Mouse (Mus musculus) liver, postnatal 0 days (tissue): ENCODE data around the gene Apba1. TPM values are rescaled to one million over a fixed set of nuclear protein-coding genes. Genes with fewer than 3 reads are reported as not detected.

Experiments used
- ATAC-seq: fragments of 200-750 bp; cut with Nextera tagmentation; 2 replicates; pipeline ENCODE4 v1.8.0; 2017; ENCODE audit warnings: mild to moderate bottlenecking, moderate library complexity
- DNase-seq: peaks from one replicate; pipeline ENCODE4 v3.0.0-alpha.2; 2016
- H3K27ac ChIP-seq: fragments of 300-500 bp; sonication (generic); 2 replicates; pipeline ENCODE4 v1.5.1; 2014; ENCODE audit warnings: antibody characterized with exemption, moderate library complexity, mild to moderate bottlenecking, low read depth
- H3K27me3 ChIP-seq: fragments of 300-500 bp; sonication (generic); 2 replicates; pipeline ENCODE4 v1.6.1; 2014; ENCODE audit warnings: low read length, control low read depth, mixed read lengths; ENCODE audit not compliant: insufficient read depth
- H3K36me3 ChIP-seq: fragments of 300-500 bp; sonication (generic); replicated peaks from 2 replicates; pipeline ENCODE4 v1.6.1; 2014; ENCODE audit warnings: mild to moderate bottlenecking, control low read depth, low read length, moderate library complexity, mixed read lengths; ENCODE audit not compliant: insufficient read depth
- H3K4me1 ChIP-seq: fragments of 300-500 bp; sonication (generic); 2 replicates; pipeline ENCODE4 v1.6.1; 2014; ENCODE audit warnings: antibody characterized with exemption, mild to moderate bottlenecking, control low read depth; ENCODE audit not compliant: insufficient read depth
- H3K4me2 ChIP-seq: fragments of 300-500 bp; sonication (generic); 2 replicates; pipeline ENCODE4 v1.6.1; 2014; ENCODE audit warnings: low read depth, mild to moderate bottlenecking, low read length, moderate library complexity, mixed read lengths
- H3K4me3 ChIP-seq: fragments of 300-500 bp; sonication (generic); 2 replicates; pipeline ENCODE4 v1.5.1; 2014; ENCODE audit warnings: low read depth, low read length
- H3K9ac ChIP-seq: fragments of 300-500 bp; sonication (generic); replicated peaks from 2 replicates; pipeline ENCODE4 v1.6.1; 2014; ENCODE audit warnings: mild to moderate bottlenecking, moderate library complexity
- H3K9me3 ChIP-seq: fragments of 300-500 bp; sonication (generic); 2 replicates; pipeline ENCODE4 v1.6.1; 2016; ENCODE audit warnings: mild to moderate bottlenecking, control low read depth, low read length, mixed read lengths
- CTCF ChIP-seq: sonication (generic); IDR thresholded peaks from 2 replicates; pipeline ENCODE4 v1.5.1; 2016; ENCODE audit warnings: antibody characterized with exemption, low read depth
- EP300 ChIP-seq: IDR thresholded peaks from 2 replicates; pipeline ENCODE4 v1.6.1; 2016; ENCODE audit warnings: antibody characterized with exemption, low read depth, mild to moderate bottlenecking
- WGBS: fragments of 180-500 bp; shearing (Covaris S2); extraction: QIAGEN DNeasy Blood & Tissue Kit; methylation state at CpG from one replicate; pipeline ENCODE4 v1.1.7; 2014; ENCODE audit not compliant: insufficient replicate concordance; 5-methylcytosine and 5-hydroxymethylcytosine counted together
- polyA plus RNA-seq: library from polyadenylated mRNA; unstranded; fragments of >200 nt; fragmentation: Nextera tagmentation; extraction: Ambion mirVana; gene quantifications from 2 replicates; pipeline ENCODE4 v1.2.1, GENCODE M21; 2015

The Apba1 gene
- polyA plus RNA-seq, 1 experiment from 2014 or later: 0.07 TPM

DNA sequence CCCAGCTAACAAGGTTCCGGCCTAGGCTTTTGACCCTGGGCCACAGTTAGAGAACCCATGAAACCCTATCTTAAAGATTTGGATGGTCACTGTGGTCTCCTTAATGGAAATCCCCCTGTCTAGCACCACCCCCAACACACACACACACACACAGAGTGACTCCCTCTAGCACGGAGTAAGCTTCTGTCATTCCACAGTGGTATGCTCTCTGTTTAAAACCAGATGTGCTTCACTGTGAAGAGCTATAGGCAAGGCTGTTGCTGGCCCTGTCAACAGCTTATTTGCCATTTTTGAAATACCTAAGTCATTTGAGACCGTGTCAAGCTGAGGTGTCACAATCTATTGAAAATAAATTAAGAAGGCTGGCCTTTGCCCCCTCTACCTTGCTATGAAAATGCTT lies 136.1 kb downstream of the Apba1 start:
- Histone ChIP-seq H3K27me3 (peaks cover 34% of the 10 kb centered on the region), H3K9me3 (no peaks in the 10 kb centered on the region), H3K36me3 (no peaks in the 10 kb centered on the region), H3K4me3 (no peak overlapping the region), H3K27ac (no peak overlapping the region), H3K9ac (no peak overlapping the region), H3K4me1 (peaks cover 5% of the 10 kb centered on the region; the same call in 1 of the 2 replicates), H3K4me2 (no peak overlapping the region)
- TF ChIP-seq EP300 (no peak), CTCF (no peak)
- ATAC-seq (no peak), DNase-seq (no peak)
- 60% methylated on average over 3 of the region's 3 CpGs for WGBS

DNA sequence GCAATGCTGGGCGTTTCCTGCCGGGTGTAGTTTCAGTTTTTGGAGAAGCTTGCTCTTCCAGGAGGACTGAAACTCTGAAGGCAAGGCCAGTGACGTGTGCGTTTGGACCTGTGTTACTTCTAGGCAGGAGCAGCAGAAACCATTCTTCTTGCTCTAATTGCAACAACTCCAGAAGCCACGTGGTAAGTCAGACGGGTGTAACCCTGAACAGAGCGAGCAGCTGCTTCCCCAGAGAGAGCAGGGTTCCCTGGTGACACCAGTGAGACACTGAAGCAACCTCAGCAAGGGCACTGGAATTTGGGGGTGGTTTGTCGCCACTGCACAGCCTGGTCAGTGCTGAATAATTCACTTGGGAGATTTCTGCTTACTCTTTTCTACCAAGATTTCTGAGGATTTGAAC lies 138.2 kb downstream of the Apba1 start:
- Histone ChIP-seq H3K4me2 (no peak overlapping the region), H3K9me3 (no peaks in the 10 kb centered on the region), H3K4me3 (no peak overlapping the region), H3K27ac (no peak overlapping the region), H3K9ac (no peak overlapping the region), H3K4me1 (peaks cover 5% of the 10 kb centered on the region; the same call in 1 of the 2 replicates), H3K36me3 (no peaks in the 10 kb centered on the region), H3K27me3 (peaks cover 31% of the 10 kb centered on the region)
- DNase-seq (no peak), ATAC-seq (no peak)
- TF ChIP-seq EP300 (no peak), CTCF (no peak)
- WGBS: 32% methylated on average over 8 of the region's 8 CpGs

DNA sequence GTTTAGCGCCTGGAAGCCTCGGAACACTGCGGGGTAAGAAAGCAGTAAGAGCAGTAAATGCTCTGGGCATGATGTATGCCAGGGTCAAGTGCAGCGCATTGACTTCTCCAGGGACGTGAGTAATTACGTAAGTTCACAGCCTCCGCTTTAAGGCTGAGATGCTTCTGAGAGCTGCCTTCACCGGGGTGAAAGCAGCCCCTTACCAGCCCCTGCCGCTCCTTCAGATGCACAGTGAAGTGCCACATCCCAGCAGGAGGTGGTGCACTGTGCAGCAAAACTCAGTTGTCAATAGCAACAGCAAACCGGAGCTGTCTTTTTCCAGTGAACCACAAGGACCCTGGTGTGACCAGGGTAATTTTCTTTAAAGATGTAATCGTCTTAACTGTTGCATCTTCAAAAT lies 139.8 kb downstream of the Apba1 start:
- 71% methylated on average over 11 of the region's 11 CpGs for WGBS
- no peak for TF ChIP-seq EP300
- TF ChIP-seq CTCF: no peak
- Histone ChIP-seq H3K4me1 (no peaks in the 10 kb centered on the region), H3K27me3 (peaks cover 16% of the 10 kb centered on the region), H3K36me3 (no peaks in the 10 kb centered on the region), H3K27ac (no peak overlapping the region), H3K4me3 (no peak overlapping the region), H3K9me3 (no peaks in the 10 kb centered on the region), H3K4me2 (no peak overlapping the region), H3K9ac (no peak overlapping the region)
- DNase-seq (no peak), ATAC-seq (no peak)

DNA sequence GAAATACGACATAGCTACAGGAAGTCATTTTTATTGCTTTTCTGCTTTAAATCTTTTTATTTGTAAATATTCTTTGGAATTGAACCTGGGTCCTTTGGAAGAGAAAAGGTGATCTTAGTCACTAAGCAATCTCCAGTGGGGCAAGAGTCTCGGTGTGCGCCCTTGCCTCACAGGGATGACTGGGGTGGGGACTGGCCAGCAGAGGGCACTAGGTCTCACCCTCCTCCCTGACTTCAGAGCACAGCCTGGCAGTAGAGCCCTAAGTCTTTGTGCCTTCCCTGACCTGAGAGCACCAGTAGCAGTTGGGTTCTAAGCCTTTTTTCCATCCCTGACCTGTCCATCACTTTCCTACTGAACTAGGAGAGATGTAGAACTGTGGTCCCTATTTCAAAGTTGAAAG lies 142.5 kb downstream of the Apba1 start:
- WGBS: 59% methylated on average over 3 of the region's 3 CpGs
- 0 out of 2 replicates have a peak, but pooled peaks cover 4% of the 10 kb centered on the region for H3K27me3 ChIP-seq
- H3K9ac ChIP-seq: no peak overlapping the region
- H3K36me3 ChIP-seq: no peaks in the 10 kb centered on the region
- no peak overlapping the region for H3K4me3 ChIP-seq
- DNase-seq (peak; percentile 26), ATAC-seq (no peak)
- TF ChIP-seq EP300: no peak
- TF ChIP-seq CTCF: peak; percentile 59
- H3K27ac ChIP-seq: no peak overlapping the region
- H3K4me2 ChIP-seq: no peak overlapping the region
- no peaks in the 10 kb centered on the region for H3K9me3 ChIP-seq
- no peaks in the 10 kb centered on the region for H3K4me1 ChIP-seq

DNA sequence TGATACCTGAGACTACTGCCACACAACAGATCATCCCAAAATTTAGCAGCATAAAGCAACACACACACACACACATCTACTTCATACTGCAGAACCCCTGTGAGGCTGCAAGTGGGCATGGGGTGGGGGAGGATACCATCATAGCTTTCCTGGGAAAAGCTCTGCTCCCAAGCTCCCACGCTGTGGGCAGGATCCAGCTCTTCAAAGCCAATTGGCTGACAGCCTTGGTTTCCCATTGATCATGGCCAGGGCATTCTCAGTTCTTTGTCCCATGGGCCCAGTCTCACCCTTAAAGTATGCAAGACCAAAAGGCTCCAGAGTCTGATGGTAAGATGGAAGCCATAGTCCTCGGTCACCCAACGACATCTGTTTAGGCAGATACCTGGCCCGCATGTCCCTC lies 143.1 kb downstream of the Apba1 start:
- Histone ChIP-seq H3K4me1 (no peaks in the 10 kb centered on the region), H3K27ac (no peak overlapping the region), H3K36me3 (no peaks in the 10 kb centered on the region), H3K4me2 (no peak overlapping the region), H3K9me3 (no peaks in the 10 kb centered on the region), H3K4me3 (no peak overlapping the region), H3K27me3 (0 out of 2 replicates have a peak, but pooled peaks cover 4% of the 10 kb centered on the region), H3K9ac (no peak overlapping the region)
- no peak for ATAC-seq
- TF ChIP-seq CTCF: no peak
- TF ChIP-seq EP300: no peak
- DNase-seq: no peak
- 82% methylated on average over 4 of the region's 4 CpGs for WGBS

DNA sequence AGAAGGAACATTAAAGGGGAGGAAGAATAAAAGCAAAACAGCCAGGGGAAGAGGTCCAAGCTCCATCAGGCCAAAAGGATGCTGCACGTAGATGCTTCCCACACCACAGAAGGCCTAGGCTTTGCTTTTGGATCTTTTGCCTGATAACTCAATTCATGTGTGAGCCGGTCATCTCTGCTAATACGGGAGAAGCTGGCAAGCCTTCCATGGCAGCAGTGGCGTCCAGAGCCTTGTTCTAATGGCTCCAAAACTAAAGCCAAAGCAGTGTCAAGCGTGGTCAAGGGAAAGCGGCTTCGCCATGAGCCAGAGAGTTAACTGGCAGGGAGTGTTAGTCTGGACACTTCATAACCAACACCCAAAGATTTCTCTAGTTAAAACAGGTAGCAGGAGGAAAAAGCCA lies 144.4 kb downstream of the Apba1 start:
- TF ChIP-seq CTCF: no peak
- WGBS: 83% methylated on average over 7 of the region's 7 CpGs

DNA sequence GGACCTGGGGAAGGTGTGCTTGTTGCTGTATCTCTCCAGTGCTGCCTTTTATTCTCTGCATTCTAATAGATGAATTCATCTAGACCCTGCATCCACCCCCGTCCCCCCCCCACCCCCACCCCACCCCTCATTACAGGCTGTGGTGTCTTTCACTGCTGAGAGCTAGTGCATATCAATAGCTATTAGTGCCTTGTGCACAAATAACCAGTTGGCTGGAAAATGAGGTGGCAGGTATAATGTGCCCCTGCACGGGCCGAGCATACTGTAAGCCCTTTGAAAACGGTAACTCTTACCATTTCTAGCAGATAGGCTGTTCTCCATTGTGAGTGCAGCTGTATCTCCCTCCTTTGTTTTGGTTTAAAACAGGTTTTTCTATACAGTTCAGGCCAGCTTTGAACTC lies 146.2 kb downstream of the Apba1 start:
- no peaks in the 10 kb centered on the region for H3K36me3 ChIP-seq
- H3K9ac ChIP-seq: no peak overlapping the region
- ATAC-seq (no peak), DNase-seq (no peak)
- H3K9me3 ChIP-seq: no peaks in the 10 kb centered on the region
- no peak overlapping the region for H3K4me2 ChIP-seq
- H3K27me3 ChIP-seq: 0 out of 2 replicates have a peak, but pooled peaks cover 2% of the 10 kb centered on the region
- WGBS: 76% methylated on average over 4 of the region's 4 CpGs
- TF ChIP-seq EP300 (no peak), CTCF (no peak)
- H3K4me3 ChIP-seq: no peak overlapping the region
- H3K27ac ChIP-seq: no peak overlapping the region
- H3K4me1 ChIP-seq: no peaks in the 10 kb centered on the region

More for the DNA sequence above, 144.4 kb downstream of the Apba1 start:
- Histone ChIP-seq H3K4me3 (no peak overlapping the region), H3K4me2 (no peak overlapping the region), H3K27me3 (0 out of 2 replicates have a peak, but pooled peaks cover 4% of the 10 kb centered on the region), H3K9ac (no peak overlapping the region), H3K27ac (no peak overlapping the region), H3K36me3 (no peaks in the 10 kb centered on the region), H3K4me1 (no peaks in the 10 kb centered on the region), H3K9me3 (no peaks in the 10 kb centered on the region)
- ATAC-seq (no peak), DNase-seq (no peak)
